8 mouse cellular contexts compared by ENCODE assay signal in the genomic region with DNA sequence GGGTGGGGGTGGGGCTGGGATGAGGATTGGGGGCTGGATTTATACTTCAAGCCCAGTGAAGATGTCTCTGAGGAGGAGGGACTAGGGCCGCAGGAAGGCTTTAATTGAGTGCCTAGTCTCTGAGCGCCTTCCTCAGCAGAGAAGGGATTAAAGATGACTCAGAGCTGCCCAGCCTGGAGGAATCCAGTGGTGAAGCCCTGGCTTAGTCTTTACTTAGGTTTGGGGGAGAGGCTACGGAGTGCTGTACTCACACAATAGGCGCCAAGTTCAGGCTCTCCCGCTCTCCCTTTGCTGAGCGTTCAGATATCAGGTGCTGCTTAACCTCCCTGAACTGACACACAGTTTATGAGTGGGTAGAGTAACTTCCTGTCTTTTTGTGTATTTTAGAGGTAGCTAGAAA.
A peak's percentile ranks its signal among the peaks of the same experiment; 100 is the strongest.
DNase-seq lines count a peak whose midpoint lies in the region; ATAC-seq and TF ChIP-seq lines count a peak whose summit lies in the region.

No protein-coding gene starts in this region.

- under 1% methylated on average over 6 of the region's 6 CpGs for WGBS in forebrain, embryonic 12.5 days
- WGBS in hindbrain, postnatal 0 days = under 1% methylated on average over 6 of the region's 6 CpGs
- WGBS in liver, embryonic 15.5 days (ENCODE audit: insufficient replicate concordance) = 1% methylated on average over 6 of the region's 6 CpGs
- WGBS in neural tube, embryonic 11.5 days = 5% methylated on average over 6 of the region's 6 CpGs

- H3K9ac ChIP-seq in forebrain, embryonic 12.5 days = peak overlapping the region; percentile 53
- peak overlapping the region; percentile 76 for H3K9ac ChIP-seq in hindbrain, postnatal 0 days (replicated peaks; ENCODE audit: low read length)
- peak overlapping the region; percentile 62 for H3K9ac ChIP-seq in liver, embryonic 15.5 days
- H3K9ac ChIP-seq in neural tube, embryonic 11.5 days (ENCODE audit: low read length) = peak overlapping the region; percentile 60

- no peaks in the 10 kb centered on the region for H3K27me3 ChIP-seq in forebrain, embryonic 12.5 days
- no peaks in the 10 kb centered on the region for H3K27me3 ChIP-seq in hindbrain, postnatal 0 days (ENCODE audit: insufficient read depth, low read length)
- no peaks in the 10 kb centered on the region for H3K27me3 ChIP-seq in liver, embryonic 15.5 days
- H3K27me3 ChIP-seq in neural tube, embryonic 11.5 days (ENCODE audit: control insufficient read depth, insufficient read depth, low read length) = no peaks in the 10 kb centered on the region

- no peaks in the 10 kb centered on the region for H3K36me3 ChIP-seq in forebrain, embryonic 12.5 days (replicated peaks)
- no peaks in the 10 kb centered on the region for H3K36me3 ChIP-seq in hindbrain, postnatal 0 days (ENCODE audit: insufficient read depth, low read length)
- H3K36me3 ChIP-seq in liver, embryonic 15.5 days (replicated peaks) = no peaks in the 10 kb centered on the region
- no peaks in the 10 kb centered on the region for H3K36me3 ChIP-seq in neural tube, embryonic 11.5 days (ENCODE audit: control insufficient read depth, insufficient read depth, low read length)

- H3K9me3 ChIP-seq in forebrain, embryonic 12.5 days = no peaks in the 10 kb centered on the region
- H3K9me3 ChIP-seq in hindbrain, postnatal 0 days (ENCODE audit: low read length) = no peaks in the 10 kb centered on the region
- no peaks in the 10 kb centered on the region for H3K9me3 ChIP-seq in liver, embryonic 15.5 days (replicated peaks)
- H3K9me3 ChIP-seq in neural tube, embryonic 11.5 days (ENCODE audit: control insufficient read depth, low read length) = no peaks in the 10 kb centered on the region

- H3K4me1 ChIP-seq in forebrain, embryonic 12.5 days = peaks cover 26% of the 10 kb centered on the region
- peaks cover 10% of the 10 kb centered on the region for H3K4me1 ChIP-seq in hindbrain, postnatal 0 days (ENCODE audit: insufficient read depth, low read length)
- H3K4me1 ChIP-seq in liver, embryonic 15.5 days (replicated peaks) = peaks cover 37% of the 10 kb centered on the region
- H3K4me1 ChIP-seq in neural tube, embryonic 11.5 days (ENCODE audit: control insufficient read depth, insufficient read depth, low read length) = peaks cover 13% of the 10 kb centered on the region

- H3K27ac ChIP-seq in forebrain, embryonic 12.5 days = peak overlapping the region; percentile 93
- H3K27ac ChIP-seq in hindbrain, postnatal 0 days = peak overlapping the region; percentile 71
- peak overlapping the region; percentile 94 for H3K27ac ChIP-seq in liver, embryonic 15.5 days (replicated peaks)
- peak overlapping the region; percentile 60; the same call in 1 of the 2 replicates for H3K27ac ChIP-seq in neural tube, embryonic 11.5 days (ENCODE audit: low read depth, low read length)

- peak; percentile 29 for DNase-seq in urinary bladder, adult 2 months (ENCODE audit: low spot score)
- DNase-seq in urinary bladder, postnatal 10 days (ENCODE audit: low spot score) = no peak
- peak; percentile 63 for DNase-seq in c-Kit-positive CD71-positive TER-119-positive erythroid progenitor cells, embryonic 14.5 days (ENCODE audit: low spot score)
- DNase-seq in hindbrain, postnatal 0 days (ENCODE audit: low spot score) = peak; percentile 33
- peak; percentile 48 for DNase-seq in neural tube, embryonic 11.5 days (ENCODE audit: low spot score)
- DNase-seq in thymus, postnatal 14 days = peak; percentile 64

- ATAC-seq in forebrain, embryonic 12.5 days (ENCODE audit: low FRiP score) = peak; percentile 67
- ATAC-seq in hindbrain, postnatal 0 days = peak; percentile 54
- peak; percentile 64 for ATAC-seq in liver, embryonic 15.5 days (ENCODE audit: insufficient read depth)
- ATAC-seq in neural tube, embryonic 11.5 days (ENCODE audit: insufficient read depth, low FRiP score, low TSS enrichment) = peak; percentile 60

- H3K4me3 ChIP-seq in forebrain, embryonic 12.5 days (replicated peaks) = peak overlapping the region; percentile 57
- H3K4me3 ChIP-seq in hindbrain, postnatal 0 days (ENCODE audit: low read length) = peak overlapping the region; percentile 72
- H3K4me3 ChIP-seq in liver, embryonic 15.5 days (replicated peaks) = peak overlapping the region; percentile 70
- peak overlapping the region; percentile 60 for H3K4me3 ChIP-seq in neural tube, embryonic 11.5 days (ENCODE audit: low read depth, low read length)

- peak overlapping the region; percentile 56 for H3K4me2 ChIP-seq in forebrain, embryonic 12.5 days
- H3K4me2 ChIP-seq in hindbrain, postnatal 0 days (ENCODE audit: low read depth, low read length) = peak overlapping the region; percentile 82
- H3K4me2 ChIP-seq in liver, embryonic 15.5 days = peak overlapping the region; percentile 80
- H3K4me2 ChIP-seq in neural tube, embryonic 11.5 days (ENCODE audit: low read depth) = peak overlapping the region; percentile 55

- TF ChIP-seq CTCF in hindbrain, postnatal 0 days (IDR thresholded peaks at IDR 0.05; ENCODE audit: low read depth) = no peak
